Mouse (Mus musculus) bone marrow macrophage, adult 2 months (primary cell): ENCODE results near the gene Ly6f.
"Not testable (repeated sequence)": the region's sequence is repeated elsewhere in the genome, so short reads cannot be mapped to it uniquely, and the experiment has no call there.

Source experiments
- CTCF ChIP-seq: IDR thresholded peaks from 2 replicates; pipeline ENCODE4 v1.5.1; 2012; ENCODE audit warnings: low read depth, mild to moderate bottlenecking, low read length, moderate library complexity
- POLR2A ChIP-seq: IDR thresholded peaks from 2 replicates; pipeline ENCODE4 v1.6.1; 2012; ENCODE audit warnings: mild to moderate bottlenecking, low read depth, low read length, borderline replicate concordance

- not testable (repeated sequence) for TF ChIP-seq CTCF, POLR2A
Measured at GRCm38 (mm10) chr15:75281991-75282390, 13.8 kb downstream of the Ly6f start.
